Mouse (Mus musculus) spleen, postnatal 14 days (tissue): Measurements from ENCODE around the gene Fam120b.

Experiments used
- DNase-seq, 2 experiments: peaks; one replicate each; pipeline ENCODE4 v3.0.0; 2021 to 2022; ENCODE audit warnings: low spot score in 2 of 2

Gene Fam120b

GRCm38 (mm10) chr17:15379741-15380526, 16.1 kb upstream of the Fam120b start:
- DNase-seq, result no peak

- DNase-seq, result no peak
Measured at GRCm38 (mm10) chr17:15380641-15381051, 15.4 kb upstream of the Fam120b start.

- no peak for DNase-seq
Measured at GRCm38 (mm10) chr17:15381092-15381860, 14.7 kb upstream of the Fam120b start.

- no peak for DNase-seq
Measured at GRCm38 (mm10) chr17:15381869-15382660, 13.9 kb upstream of the Fam120b start.

- no peak for DNase-seq
Measured at GRCm38 (mm10) chr17:15383360-15383759, 12.6 kb upstream of the Fam120b start.

GRCm38 (mm10) chr17:15388892-15389291, 7.1 kb upstream of the Fam120b start:
- no peak for DNase-seq

GRCm38 (mm10) chr17:15389356-15389755, 6.6 kb upstream of the Fam120b start:
- no peak for DNase-seq

GRCm38 (mm10) chr17:15401716-15402115, 5.7 kb downstream of the Fam120b start:
- no peak for DNase-seq

- DNase-seq, result no peak
Measured at GRCm38 (mm10) chr17:15406576-15406975, 10.6 kb downstream of the Fam120b start.

GRCm38 (mm10) chr17:15409261-15409660, 13.3 kb downstream of the Fam120b start:
- no peak for DNase-seq

GRCm38 (mm10) chr17:15410861-15411260, 14.9 kb downstream of the Fam120b start:
- DNase-seq, result no peak

- DNase-seq, result no peak
Measured at GRCm38 (mm10) chr17:15416596-15417215, 20.7 kb downstream of the Fam120b start.

GRCm38 (mm10) chr17:15419534-15419933, 23.5 kb downstream of the Fam120b start:
- no peak for DNase-seq

GRCm38 (mm10) chr17:15420021-15420603, 24.1 kb downstream of the Fam120b start:
- no peak for DNase-seq

- DNase-seq, result no peak
Measured at GRCm38 (mm10) chr17:15421446-15421845, 25.4 kb downstream of the Fam120b start.

GRCm38 (mm10) chr17:15422666-15423065, 26.7 kb downstream of the Fam120b start:
- no peak for DNase-seq

GRCm38 (mm10) chr17:15423080-15423765, 27.2 kb downstream of the Fam120b start:
- DNase-seq, result no peak

GRCm38 (mm10) chr17:15425931-15426330, 29.9 kb downstream of the Fam120b start:
- no peak for DNase-seq

GRCm38 (mm10) chr17:15429451-15429850, 33.4 kb downstream of the Fam120b start:
- no peak for DNase-seq

GRCm38 (mm10) chr17:15429937-15430336, 33.9 kb downstream of the Fam120b start:
- DNase-seq, result no peak
